Mouse (Mus musculus) embryonic facial prominence, embryonic 15.5 days (tissue): Measurements from ENCODE around the gene Tmem63c. TPM values are rescaled to one million over a fixed set of nuclear protein-coding genes. Genes with fewer than 3 reads are reported as not detected.

Experiments used
- ATAC-seq: fragments of 200-750 bp; cut with Nextera tagmentation; 2 replicates; pipeline ENCODE4 v1.8.0; 2017; ENCODE audit warnings: low read depth, moderate TSS enrichment; ENCODE audit not compliant: insufficient number of reproducible peaks, low FRiP score, low TSS enrichment
- H3K27ac ChIP-seq: fragments of 300-500 bp; sonication (generic); replicated peaks from 2 replicates; pipeline ENCODE4 v1.5.1; 2015; ENCODE audit warnings: mild to moderate bottlenecking, inconsistent platforms
- H3K27me3 ChIP-seq: fragments of 300-500 bp; sonication (generic); 2 replicates; pipeline ENCODE4 v1.6.1; 2015; ENCODE audit warnings: inconsistent platforms
- H3K36me3 ChIP-seq: fragments of 300-500 bp; sonication (generic); 2 replicates; pipeline ENCODE4 v1.6.1; 2015; ENCODE audit warnings: mild to moderate bottlenecking, inconsistent platforms
- H3K4me1 ChIP-seq: fragments of 300-500 bp; sonication (generic); 2 replicates; pipeline ENCODE4 v1.6.1; 2015; ENCODE audit warnings: inconsistent platforms
- H3K4me2 ChIP-seq: fragments of 300-500 bp; sonication (generic); replicated peaks from 2 replicates; pipeline ENCODE4 v1.6.1; 2015; ENCODE audit warnings: mild to moderate bottlenecking, inconsistent platforms
- H3K4me3 ChIP-seq: fragments of 300-500 bp; sonication (generic); replicated peaks from 2 replicates; pipeline ENCODE4 v1.5.1; 2015; ENCODE audit warnings: mild to moderate bottlenecking, inconsistent platforms
- H3K9ac ChIP-seq: fragments of 300-500 bp; sonication (generic); 2 replicates; pipeline ENCODE4 v1.6.1; 2015; ENCODE audit warnings: inconsistent platforms
- H3K9me3 ChIP-seq: fragments of 300-500 bp; sonication (generic); replicated peaks from 2 replicates; pipeline ENCODE4 v1.6.1; 2016; ENCODE audit warnings: inconsistent platforms
- WGBS: fragments of 180-500 bp; shearing (Covaris S2); methylation state at CpG from one replicate; pipeline ENCODE4 v1.1.7; 2015; 5-methylcytosine and 5-hydroxymethylcytosine counted together
- polyA plus RNA-seq: library from polyadenylated mRNA; unstranded; fragments of >200 nt; fragmentation: Nextera tagmentation; extraction: Ambion mirVana; gene quantifications from 2 replicates; pipeline ENCODE4 v1.2.1, GENCODE M21; 2015

Tmem63c gene
- polyA plus RNA-seq, 1 experiment from 2014 or later, result 0.16 TPM

- H3K27ac ChIP-seq, result no peak overlapping the region
- no peaks in the 10 kb centered on the region for H3K4me1 ChIP-seq
- WGBS, result 60% methylated on average over 17 of the region's 17 CpGs
- peaks cover 20% of the 10 kb centered on the region for H3K27me3 ChIP-seq
- ATAC-seq, result no peak
- H3K4me3 ChIP-seq, result no peak overlapping the region
- H3K4me2 ChIP-seq, result no peak overlapping the region
- no peaks in the 10 kb centered on the region for H3K36me3 ChIP-seq
- no peaks in the 10 kb centered on the region for H3K9me3 ChIP-seq
- H3K9ac ChIP-seq, result no peak overlapping the region
Measured at GRCm38 (mm10) chr12:87057066-87057465, 35.9 kb downstream of the Tmem63c start.

GRCm38 (mm10) chr12:87065446-87065845, 44.3 kb downstream of the Tmem63c start:
- H3K4me3 ChIP-seq, result no peak overlapping the region
- no peaks in the 10 kb centered on the region for H3K4me1 ChIP-seq
- H3K27me3 ChIP-seq, result no peaks in the 10 kb centered on the region
- ATAC-seq, result no peak
- no peaks in the 10 kb centered on the region for H3K9me3 ChIP-seq
- H3K36me3 ChIP-seq, result no peaks in the 10 kb centered on the region
- H3K9ac ChIP-seq, result no peak overlapping the region
- WGBS, result 83% methylated on average over 11 of the region's 11 CpGs
- no peak overlapping the region for H3K27ac ChIP-seq
- no peak overlapping the region for H3K4me2 ChIP-seq

- H3K9ac ChIP-seq, result no peak overlapping the region
- no peaks in the 10 kb centered on the region for H3K4me1 ChIP-seq
- ATAC-seq, result no peak
- H3K9me3 ChIP-seq, result no peaks in the 10 kb centered on the region
- H3K4me3 ChIP-seq, result no peak overlapping the region
- no peaks in the 10 kb centered on the region for H3K27me3 ChIP-seq
- WGBS, result 64% methylated on average over 5 of the region's 5 CpGs
- no peaks in the 10 kb centered on the region for H3K36me3 ChIP-seq
- H3K27ac ChIP-seq, result no peak overlapping the region
- no peak overlapping the region for H3K4me2 ChIP-seq
Measured at GRCm38 (mm10) chr12:87066429-87066828, 45.3 kb downstream of the Tmem63c start.

GRCm38 (mm10) chr12:87070520-87070919, 49.4 kb downstream of the Tmem63c start:
- H3K4me2 ChIP-seq, result no peak overlapping the region
- no peak overlapping the region for H3K9ac ChIP-seq
- H3K9me3 ChIP-seq, result no peaks in the 10 kb centered on the region
- H3K36me3 ChIP-seq, result no peaks in the 10 kb centered on the region
- no peaks in the 10 kb centered on the region for H3K4me1 ChIP-seq
- WGBS, result 60% methylated on average over 5 of the region's 5 CpGs
- no peak overlapping the region for H3K27ac ChIP-seq
- H3K4me3 ChIP-seq, result no peak overlapping the region
- H3K27me3 ChIP-seq, result no peaks in the 10 kb centered on the region
- no peak for ATAC-seq

GRCm38 (mm10) chr12:87076610-87077009, 55.5 kb downstream of the Tmem63c start:
- no peaks in the 10 kb centered on the region for H3K36me3 ChIP-seq
- no peak overlapping the region for H3K27ac ChIP-seq
- WGBS, result 90% methylated on average over 2 of the region's 2 CpGs
- H3K27me3 ChIP-seq, result no peaks in the 10 kb centered on the region
- no peak for ATAC-seq
- H3K9me3 ChIP-seq, result no peaks in the 10 kb centered on the region
- H3K4me2 ChIP-seq, result no peak overlapping the region
- no peaks in the 10 kb centered on the region for H3K4me1 ChIP-seq
- no peak overlapping the region for H3K9ac ChIP-seq
- H3K4me3 ChIP-seq, result no peak overlapping the region

GRCm38 (mm10) chr12:87082797-87083196, 61.7 kb downstream of the Tmem63c start:
- Histone ChIP-seq H3K4me3 (no peak overlapping the region), H3K9me3 (no peaks in the 10 kb centered on the region), H3K9ac (no peak overlapping the region), H3K4me1 (no peaks in the 10 kb centered on the region), H3K27me3 (no peaks in the 10 kb centered on the region), H3K27ac (no peak overlapping the region), H3K4me2 (no peak overlapping the region), H3K36me3 (no peaks in the 10 kb centered on the region)
- no peak for ATAC-seq
- WGBS, result 68% methylated on average over 8 of the region's 8 CpGs

- WGBS, result 68% methylated on average over 7 of the region's 7 CpGs
Measured at GRCm38 (mm10) chr12:87087236-87087635, 66.1 kb downstream of the Tmem63c start.

GRCm38 (mm10) chr12:87088331-87088730, 67.2 kb downstream of the Tmem63c start:
- ATAC-seq, result no peak
- WGBS, result 39% methylated on average over 4 of the region's 4 CpGs

More at GRCm38 (mm10) chr12:87087236-87087635, 66.1 kb downstream of the Tmem63c start:
- no peaks in the 10 kb centered on the region for H3K36me3 ChIP-seq
- H3K27ac ChIP-seq, result no peak overlapping the region
- no peak overlapping the region for H3K4me3 ChIP-seq
- no peaks in the 10 kb centered on the region for H3K4me1 ChIP-seq
- H3K9ac ChIP-seq, result no peak overlapping the region
- no peak overlapping the region for H3K4me2 ChIP-seq
- no peak for ATAC-seq
- H3K27me3 ChIP-seq, result no peaks in the 10 kb centered on the region
- H3K9me3 ChIP-seq, result no peaks in the 10 kb centered on the region

GRCm38 (mm10) chr12:87089255-87089654, 68.1 kb downstream of the Tmem63c start:
- 70% methylated on average over 4 of the region's 4 CpGs for WGBS
- no peaks in the 10 kb centered on the region for H3K4me1 ChIP-seq

More at GRCm38 (mm10) chr12:87088331-87088730, 67.2 kb downstream of the Tmem63c start:
- H3K27ac ChIP-seq, result no peak overlapping the region
- H3K4me1 ChIP-seq, result no peaks in the 10 kb centered on the region
- H3K4me2 ChIP-seq, result no peak overlapping the region
- no peaks in the 10 kb centered on the region for H3K27me3 ChIP-seq
- H3K4me3 ChIP-seq, result no peak overlapping the region
- no peaks in the 10 kb centered on the region for H3K9me3 ChIP-seq
- H3K9ac ChIP-seq, result no peak overlapping the region
- no peaks in the 10 kb centered on the region for H3K36me3 ChIP-seq

GRCm38 (mm10) chr12:87089701-87090100, 68.6 kb downstream of the Tmem63c start:
- no peaks in the 10 kb centered on the region for H3K9me3 ChIP-seq
- 79% methylated on average over 2 of the region's 2 CpGs for WGBS

More at GRCm38 (mm10) chr12:87089255-87089654, 68.1 kb downstream of the Tmem63c start:
- H3K27ac ChIP-seq, result no peak overlapping the region
- H3K9ac ChIP-seq, result no peak overlapping the region
- ATAC-seq, result no peak
- no peaks in the 10 kb centered on the region for H3K9me3 ChIP-seq
- H3K4me2 ChIP-seq, result no peak overlapping the region
- H3K27me3 ChIP-seq, result no peaks in the 10 kb centered on the region
- H3K4me3 ChIP-seq, result no peak overlapping the region
- H3K36me3 ChIP-seq, result no peaks in the 10 kb centered on the region

GRCm38 (mm10) chr12:87091916-87092315, 70.8 kb downstream of the Tmem63c start:
- Histone ChIP-seq H3K4me1 (no peaks in the 10 kb centered on the region), H3K9ac (no peak overlapping the region), H3K27me3 (no peaks in the 10 kb centered on the region), H3K4me2 (no peak overlapping the region), H3K9me3 (no peaks in the 10 kb centered on the region), H3K4me3 (no peak overlapping the region), H3K27ac (no peak overlapping the region), H3K36me3 (no peaks in the 10 kb centered on the region)
- no peak for ATAC-seq
- 76% methylated on average over 2 of the region's 2 CpGs for WGBS

More at GRCm38 (mm10) chr12:87089701-87090100, 68.6 kb downstream of the Tmem63c start:
- Histone ChIP-seq H3K4me1 (no peaks in the 10 kb centered on the region), H3K4me3 (no peak overlapping the region), H3K9ac (no peak overlapping the region), H3K27ac (no peak overlapping the region), H3K27me3 (no peaks in the 10 kb centered on the region), H3K36me3 (no peaks in the 10 kb centered on the region), H3K4me2 (no peak overlapping the region)
- ATAC-seq, result no peak

- no peak overlapping the region for H3K9ac ChIP-seq
- H3K36me3 ChIP-seq, result no peaks in the 10 kb centered on the region
- H3K4me2 ChIP-seq, result no peak overlapping the region
- H3K4me1 ChIP-seq, result no peaks in the 10 kb centered on the region
- no peaks in the 10 kb centered on the region for H3K27me3 ChIP-seq
- H3K4me3 ChIP-seq, result no peak overlapping the region
- H3K27ac ChIP-seq, result no peak overlapping the region
- WGBS, result 73% methylated on average over 4 of the region's 4 CpGs
- H3K9me3 ChIP-seq, result no peaks in the 10 kb centered on the region
- ATAC-seq, result no peak
Measured at GRCm38 (mm10) chr12:87093249-87093648, 72.1 kb downstream of the Tmem63c start.
